Mouse (Mus musculus) T-helper 1 cell (primary cell): ENCODE data around the gene Zswim3.
"Not testable (repeated sequence)": the region's sequence is repeated elsewhere in the genome, so short reads cannot be mapped to it uniquely, and the experiment has no call there.

ENCODE experiments used
- in situ Hi-C: fragments of 300-600 bp; cut with MboI, MseI; formaldehyde crosslinking; loops from one replicate; pipeline ENCODE4 v1.15.1; 2025; ENCODE audit warnings: high pct_unique_total_duplicates

The Zswim3 gene

DNA sequence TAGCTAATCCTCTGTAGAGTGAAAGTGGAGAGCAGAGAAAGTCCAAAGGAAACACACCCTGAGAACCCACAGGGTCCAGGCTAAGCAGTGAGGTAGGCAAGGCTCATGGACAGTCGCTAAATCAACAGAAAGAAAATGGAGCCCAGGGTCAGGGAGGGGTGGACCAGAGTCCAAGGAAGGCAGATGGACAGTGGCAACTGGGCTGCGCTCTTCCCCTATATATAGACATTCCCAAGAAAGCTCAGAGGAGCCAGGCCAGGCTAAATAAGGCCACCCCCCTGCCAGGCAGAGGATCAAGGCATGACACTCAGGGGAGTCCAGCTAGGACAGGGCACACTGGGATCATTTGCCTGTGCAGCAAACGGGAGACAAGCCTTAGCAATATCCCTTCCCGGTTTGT lies 23.0 kb upstream of the Zswim3 start:
- in situ Hi-C loops, result no loop called here

DNA sequence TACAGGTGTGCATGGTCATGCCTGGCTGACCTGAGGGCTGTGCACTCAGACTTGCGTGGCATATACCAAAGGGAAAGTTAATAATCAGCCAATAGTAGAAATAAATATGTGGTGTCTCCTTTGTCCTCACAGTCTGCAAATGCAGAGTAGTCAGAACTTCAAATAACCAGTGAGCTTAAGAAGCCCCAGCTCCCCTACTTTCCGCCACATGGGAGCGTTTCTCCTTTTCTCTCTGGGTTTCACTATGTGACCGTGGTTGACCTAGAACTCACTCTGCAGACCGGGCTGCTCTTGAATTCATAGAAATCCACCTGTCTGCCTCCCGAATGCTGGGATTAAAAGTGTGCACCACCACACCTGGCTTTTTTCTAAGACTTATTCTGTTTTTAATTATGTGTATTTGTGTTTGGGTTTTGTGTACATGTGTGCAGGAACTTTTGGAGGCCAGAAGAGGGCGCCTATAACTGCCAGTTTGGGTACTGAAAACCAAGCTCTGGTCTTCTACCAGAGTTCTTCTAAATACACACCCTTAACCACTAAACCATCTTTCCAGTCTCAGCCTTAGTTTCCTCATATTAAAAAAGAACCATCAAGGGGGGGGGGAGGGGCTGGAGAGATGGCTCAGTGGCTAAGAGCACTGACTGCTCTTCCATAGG lies 20.8 kb upstream of the Zswim3 start:
- in situ Hi-C loops, result no loop called here

DNA sequence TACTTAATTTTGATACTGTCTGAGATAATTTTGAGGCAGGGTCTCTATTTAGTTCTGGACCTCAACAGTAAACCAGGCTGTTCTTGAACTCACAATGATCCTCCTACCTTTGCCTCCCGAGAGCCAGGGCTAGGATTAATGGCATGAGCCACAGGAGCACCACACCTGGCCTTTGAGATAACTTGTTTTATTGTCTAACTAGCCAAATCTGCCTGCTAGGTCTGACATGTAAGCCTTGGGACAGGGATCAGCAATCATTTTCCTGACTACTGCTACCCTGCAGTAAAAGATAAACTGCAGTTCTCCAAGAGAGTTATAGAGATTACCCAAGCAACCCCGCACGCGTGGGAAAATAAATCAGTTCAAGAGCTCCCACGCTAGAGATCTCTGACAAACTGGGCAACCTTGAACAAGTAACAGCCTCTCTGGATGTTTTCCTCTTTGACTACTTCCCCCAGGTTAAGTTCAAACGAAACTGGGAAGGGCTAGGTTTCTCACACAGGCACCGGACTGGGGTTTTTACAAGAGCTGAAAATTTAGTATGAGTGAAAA lies 20.0 kb upstream of the Zswim3 start:
- in situ Hi-C loops, result no loop called here

DNA sequence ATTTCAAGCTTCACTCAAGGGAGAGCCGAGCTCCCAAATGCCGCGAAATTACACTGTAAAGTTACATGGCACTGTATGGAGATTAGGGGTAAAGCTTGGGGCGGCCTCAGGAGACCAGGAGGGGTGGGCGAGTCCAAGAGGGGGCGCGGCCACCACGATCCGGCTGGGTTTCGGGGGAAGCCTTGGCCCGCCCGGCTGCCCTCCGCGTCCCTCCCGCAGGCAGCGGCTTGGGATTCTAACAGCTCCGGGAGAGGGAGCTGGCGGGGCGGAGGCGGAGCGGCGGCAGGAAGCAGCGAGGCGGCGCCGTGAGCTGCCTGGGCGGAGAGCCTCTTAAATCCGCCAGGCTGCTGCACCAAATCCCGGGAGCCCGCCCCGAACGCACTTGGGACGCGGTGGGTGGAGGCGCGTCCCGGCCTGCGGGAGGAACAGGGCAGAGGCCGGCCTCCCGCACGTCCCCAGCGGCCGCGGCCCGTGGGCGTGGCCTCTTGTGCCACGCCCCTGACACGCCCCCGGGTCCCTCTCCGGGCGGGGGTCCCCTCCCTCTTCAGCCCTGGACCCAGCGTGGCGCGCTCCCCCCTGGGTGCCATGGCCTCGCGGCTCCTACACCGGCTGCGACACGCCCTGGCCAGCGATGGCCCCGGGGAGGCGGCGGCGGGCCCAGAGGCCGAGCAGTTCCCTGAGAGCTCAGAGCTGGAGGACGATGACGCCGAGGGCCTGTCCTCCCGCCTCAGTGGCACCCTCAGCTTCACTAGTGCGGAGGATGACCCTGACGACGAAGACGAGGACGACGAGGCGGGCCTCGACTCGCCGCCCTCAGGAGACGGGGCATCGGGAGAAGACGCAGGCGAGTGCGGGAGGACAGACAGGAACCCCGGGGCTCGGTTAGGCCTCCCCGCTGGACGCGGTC lies 19.2 kb upstream of the Zswim3 start, which contains the start of gene Snx21:
TSS of gene Snx21 (plus strand) at position 343 of the 907 bp plus-strand sequence.
- in situ Hi-C loops, result no loop called here

- in situ Hi-C loops, result no loop called here
Observed at GRCm38 (mm10) chr2:164786388-164786885, 18.5 kb upstream of the Zswim3 start.

GRCm38 (mm10) chr2:164787032-164787431 lies 17.9 kb upstream of the Zswim3 start:
- in situ Hi-C loops, result no loop called here

DNA sequence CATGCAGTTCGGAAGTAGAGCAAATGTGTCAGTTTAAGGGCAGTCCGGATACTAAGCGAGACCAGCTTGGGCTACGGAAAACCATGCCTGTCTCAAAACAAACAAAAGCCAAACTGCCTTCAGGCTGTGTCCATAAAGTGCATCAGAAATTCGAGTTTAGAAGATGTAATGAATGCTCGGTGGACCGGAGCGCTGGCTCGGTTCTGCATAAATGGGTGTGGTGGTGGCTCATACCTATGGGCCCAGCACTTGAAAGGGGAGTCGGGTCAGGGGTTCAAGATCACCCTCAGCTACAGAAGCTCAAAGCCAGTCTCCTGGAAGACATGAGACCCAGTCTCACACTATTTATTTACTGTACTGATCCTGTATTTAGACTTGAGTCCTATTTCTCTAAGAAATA lies 17.1 kb upstream of the Zswim3 start:
- in situ Hi-C loops, result no loop called here

GRCm38 (mm10) chr2:164788411-164788810 lies 16.5 kb upstream of the Zswim3 start:
- in situ Hi-C loops, result no loop called here

GRCm38 (mm10) chr2:164790451-164790850 lies 14.4 kb upstream of the Zswim3 start:
- in situ Hi-C loops, result no loop called here

- in situ Hi-C loops, result no loop called here
Observed at GRCm38 (mm10) chr2:164791841-164792261, 13.0 kb upstream of the Zswim3 start.

DNA sequence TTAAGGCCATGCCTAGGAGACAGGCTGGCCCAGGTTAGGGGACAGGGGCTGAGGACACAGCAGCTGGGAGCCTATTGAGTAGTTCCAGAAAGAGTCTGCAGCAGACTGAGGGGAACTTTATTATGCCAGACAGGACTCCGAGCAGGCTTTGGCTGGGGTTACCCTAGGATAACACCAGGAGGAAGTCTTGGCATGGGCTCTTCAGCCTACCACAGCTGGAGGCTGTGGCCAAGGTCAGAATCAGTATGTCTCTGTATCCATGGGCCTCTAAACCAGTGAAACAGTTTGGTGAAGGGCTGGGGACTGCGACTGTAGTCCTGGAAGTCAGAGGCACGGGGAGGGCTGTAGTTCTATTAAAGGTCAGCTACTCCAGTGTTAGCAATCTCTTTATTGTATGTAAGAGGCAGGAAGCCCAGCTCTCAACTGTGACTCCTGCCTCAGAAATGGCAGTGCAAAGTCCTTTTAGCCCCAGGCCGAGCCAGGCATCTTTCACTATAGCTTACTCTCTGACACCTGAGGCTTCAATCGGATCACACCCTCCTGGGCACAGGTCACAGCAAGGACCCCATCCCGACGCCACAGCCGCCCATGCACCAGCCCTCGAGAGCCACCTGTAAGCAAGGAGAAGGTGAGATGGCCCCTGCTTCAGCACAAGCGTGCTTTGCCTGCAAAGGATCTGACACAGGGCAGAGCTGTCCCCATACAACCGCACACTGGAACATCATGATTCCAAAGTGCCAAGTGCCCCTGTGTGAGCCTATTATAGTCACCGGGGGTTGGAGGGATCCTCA lies 12.3 kb upstream of the Zswim3 start:
- in situ Hi-C loops, result no loop called here

- in situ Hi-C loops, result no loop called here
Observed at GRCm38 (mm10) chr2:164793236-164793635, 11.7 kb upstream of the Zswim3 start.

DNA sequence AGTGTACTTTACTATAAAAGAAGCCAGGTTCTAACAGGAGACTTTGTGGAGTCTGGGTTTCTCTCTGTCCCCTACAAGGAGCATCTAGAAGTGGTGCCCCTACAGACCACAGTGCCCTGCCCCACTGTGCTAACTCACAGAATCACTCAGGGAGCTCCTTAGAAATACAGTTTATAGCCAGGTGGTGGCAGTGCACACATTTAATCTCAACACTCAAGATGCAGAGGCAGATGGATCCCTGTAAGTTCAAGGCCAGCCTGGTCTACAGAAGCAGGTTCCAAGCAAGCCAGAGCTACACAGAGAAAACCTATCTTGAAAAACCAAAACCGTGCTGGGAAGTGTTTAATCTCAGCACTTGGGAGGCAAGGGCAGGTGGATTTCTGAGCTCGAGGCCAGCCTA lies 11.1 kb upstream of the Zswim3 start:
- in situ Hi-C loops, result no loop called here

DNA sequence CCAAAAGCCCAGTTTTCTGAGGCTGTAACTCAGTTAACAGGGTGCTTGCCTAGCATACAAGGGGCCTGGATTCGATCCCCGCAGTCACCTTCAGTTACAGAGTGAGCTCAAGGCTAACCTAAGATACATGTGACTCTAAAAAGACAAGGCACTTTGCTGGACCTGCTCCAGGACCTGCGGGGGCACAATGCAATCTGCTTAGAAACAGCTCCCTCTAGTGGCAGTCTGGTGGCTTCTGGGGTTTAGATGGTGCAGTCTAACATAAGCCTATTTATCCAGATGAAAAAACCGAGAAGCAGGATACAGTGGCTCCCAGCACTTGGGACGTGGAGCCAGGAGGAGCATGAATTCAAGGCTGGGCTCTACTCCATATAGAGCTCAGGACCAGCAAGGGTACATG lies 10.6 kb upstream of the Zswim3 start:
- in situ Hi-C loops, result no loop called here

- in situ Hi-C loops, result no loop called here
Observed at GRCm38 (mm10) chr2:164795868-164796267, 9.0 kb upstream of the Zswim3 start.

DNA sequence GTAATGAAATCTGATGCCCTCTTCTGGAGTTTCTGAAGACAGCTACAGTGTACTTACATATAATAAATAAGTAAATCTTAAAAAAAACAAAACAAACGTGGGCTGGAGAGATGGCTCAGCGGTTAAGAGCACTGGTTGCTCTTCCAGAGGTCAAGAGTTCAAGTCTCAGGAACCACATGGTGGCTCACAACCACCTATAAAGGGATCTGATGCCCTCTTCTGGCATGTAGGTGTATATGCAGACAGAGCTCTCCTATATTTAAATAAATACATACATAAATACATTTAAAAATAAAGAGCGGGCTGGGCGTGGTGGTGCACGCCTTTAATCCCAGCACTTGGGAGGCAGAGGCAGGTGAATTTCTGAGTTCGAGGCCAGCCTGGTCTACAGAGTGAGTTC lies 6.3 kb upstream of the Zswim3 start:
- in situ Hi-C loops, result not testable (repeated sequence)

DNA sequence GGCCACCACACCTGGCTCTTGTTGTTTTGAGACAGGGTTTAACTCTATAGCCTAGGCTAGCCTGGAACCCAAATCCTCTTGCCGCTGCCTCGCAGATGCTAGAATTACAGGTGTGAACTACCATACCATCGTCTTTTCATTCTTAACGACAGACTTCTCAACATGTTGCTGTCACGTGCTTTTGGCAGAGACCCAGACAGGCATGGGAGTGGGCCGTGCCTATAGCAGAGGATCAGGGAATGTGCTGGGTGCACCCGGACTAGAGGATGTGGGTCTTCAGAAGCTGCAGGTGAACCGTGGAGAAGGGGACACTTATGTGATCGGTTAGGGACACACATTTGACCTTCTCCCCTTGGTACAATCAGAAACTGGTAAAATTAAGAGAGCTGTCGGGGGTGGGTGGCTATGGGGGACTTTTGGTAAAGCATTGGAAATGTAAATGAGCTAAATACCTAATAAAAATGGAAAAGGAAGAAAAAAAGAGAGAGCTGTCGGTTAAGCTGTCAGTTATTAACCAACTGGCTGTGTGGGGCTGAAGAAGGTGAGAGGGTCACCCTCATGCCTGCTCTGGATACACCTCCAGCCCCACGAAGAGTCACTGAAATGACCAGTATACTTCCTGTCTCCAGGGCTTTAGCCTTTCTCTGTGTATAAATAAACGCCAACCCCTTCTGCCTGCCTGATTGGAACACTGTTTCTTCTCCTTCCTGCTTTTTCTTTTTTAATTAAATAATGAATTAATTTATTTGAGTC lies 4.5 kb upstream of the Zswim3 start:
- in situ Hi-C loops, result no loop called here

GRCm38 (mm10) chr2:164803201-164803920 lies 1.5 kb upstream of the Zswim3 start:
- in situ Hi-C loops, result no loop called here

GRCm38 (mm10) chr2:164803921-164804313 lies 981 bp upstream of the Zswim3 start:
- in situ Hi-C loops, result no loop called here

- in situ Hi-C loops, result no loop called here
Observed at GRCm38 (mm10) chr2:164805332-164805718, 427 bp downstream of the Zswim3 start.
